Mouse (Mus musculus): ENCODE data around the gene Cln3. TPM values are rescaled to one million over a fixed set of nuclear protein-coding genes. Genes with fewer than 3 reads are reported as not detected.

The Cln3 gene
- total RNA-seq, 2 experiments from 2014 or later: 12.7 to 14.4 TPM

DNA sequence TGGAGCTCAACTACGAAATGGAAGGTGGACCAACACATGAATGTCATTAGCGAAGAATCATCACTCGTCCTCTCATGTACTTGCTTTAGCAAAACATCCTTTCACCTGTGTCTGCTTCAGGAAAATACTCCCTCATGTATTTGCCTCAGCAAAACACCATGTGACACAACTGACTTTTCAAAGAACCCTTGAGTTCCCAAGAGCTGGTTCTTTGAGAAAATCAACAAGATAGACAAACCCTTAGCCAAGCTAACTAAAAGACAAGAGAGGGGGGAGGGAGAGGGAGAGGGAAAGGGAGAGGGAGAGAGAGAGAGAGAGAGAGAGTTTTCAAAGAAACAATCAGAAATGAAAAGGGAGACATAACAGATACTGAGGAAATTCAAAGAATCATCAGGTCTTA is 62.3 kb downstream of the Cln3 start:
- no peak for DNase-seq (ENCODE audit: low spot score)

Small RNAs within 50 kb of the gene (microRNA-seq; reads per million reads assigned to microRNA genes)
- gene Mir7059: 2.7 reads per million

Other genes with a start within 250 kb of the Cln3 start
- under 1 TPM; 0.21 to 0.37 TPM for gene Lat, start 216.2 kb downstream of the Cln3 start, total RNA-seq (2021)
- gene Spns1, start 208.4 kb downstream of the Cln3 start, total RNA-seq (2021): 10 to 100 TPM; 21.2 to 23.5 TPM
- gene Nfatc2ip, start 189.1 kb downstream of the Cln3 start, total RNA-seq (2021): 1 to 10 TPM; 3.3 to 3.4 TPM
- not detected for gene Cd19, start 170.9 kb downstream of the Cln3 start, total RNA-seq (2021)
- 10 to 100 TPM; 10.6 to 13.1 TPM for gene Rabep2, start 157.1 kb downstream of the Cln3 start, total RNA-seq (2021)
- gene Atp2a1, start 122.7 kb downstream of the Cln3 start, total RNA-seq (2021): over 10,000 TPM; 23,271 to 27,147 TPM
- 10 to 100 TPM; 49.2 to 51.0 TPM for gene Sh2b1, start 110.4 kb downstream of the Cln3 start, total RNA-seq (2021)
- gene Tufm, start 98.5 kb downstream of the Cln3 start, total RNA-seq (2021): 100 to 1,000 TPM; 118 to 124 TPM
- gene Atxn2l, start 82.4 kb downstream of the Cln3 start, total RNA-seq (2021): 10 to 100 TPM; 28.4 to 33.1 TPM
- gene Eif3c, start 19.4 kb downstream of the Cln3 start, total RNA-seq (2021): 100 to 1,000 TPM; 167 to 171 TPM
- gene Apobr, start 875 bp downstream of the Cln3 start, total RNA-seq (2021): under 1 TPM; 0.47 to 0.59 TPM
- under 1 TPM in 1 of 2 experiments, not detected in 1; 0.31 TPM for gene Il27, start 9.1 kb upstream of the Cln3 start, total RNA-seq (2021)
- gene Nupr1, start 45.0 kb upstream of the Cln3 start, total RNA-seq (2021): 1 to 10 TPM; 7.5 to 8.8 TPM
- 10 to 100 TPM; 29.1 to 33.1 TPM for gene Sgf29, start 63.5 kb upstream of the Cln3 start, total RNA-seq (2021)
- gene Sult1a1, start 90.6 kb upstream of the Cln3 start, total RNA-seq (2021): 10 to 100 TPM; 11.1 to 15.9 TPM
- gene Bola2, start 109.6 kb upstream of the Cln3 start, total RNA-seq (2021): 10 to 100 TPM; 37.1 to 42.2 TPM
- gene Slx1b, start 110.0 kb upstream of the Cln3 start, total RNA-seq (2021): 1 to 10 TPM; 1.9 to 2.8 TPM
- gene Coro1a, start 122.0 kb upstream of the Cln3 start, total RNA-seq (2021): 1 to 10 TPM; 2.0 to 2.4 TPM
- gene Mapk3, start 173.8 kb upstream of the Cln3 start, total RNA-seq (2021): 10 to 100 TPM; 16.2 to 20.7 TPM
- under 1 TPM in 1 of 2 experiments, not detected in 1; 0.46 TPM for gene Gdpd3, start 180.5 kb upstream of the Cln3 start, total RNA-seq (2021)
- 100 to 1,000 TPM in 1 of 2 experiments, 10 to 100 TPM in 1; 84.9 to 101 TPM for gene Ypel3, start 191.1 kb upstream of the Cln3 start, total RNA-seq (2021)
- under 1 TPM; 0.52 to 0.59 TPM for gene Tbx6, start 195.7 kb upstream of the Cln3 start, total RNA-seq (2021)
- gene Ppp4c, start 206.7 kb upstream of the Cln3 start, total RNA-seq (2021): 10 to 100 TPM; 20.5 TPM
- 10 to 100 TPM; 65.3 to 75.7 TPM for gene Fam57b, start 211.9 kb upstream of the Cln3 start, total RNA-seq (2021)
- not detected for gene 4930451I11Rik, start 245.8 kb upstream of the Cln3 start, total RNA-seq (2021)